Mouse (Mus musculus): ENCODE measurements at regions not wholly inside any gene's neighbourhood (a gene's known extent, or its start where the extent isn't known, plus 50 kb on each side); places are given as distances from the start of the nearest gene placed in this dataset.

- Histone ChIP-seq H3K9me3 (no peaks in the 10 kb centered on the region), H3K4me3 (no peak overlapping the region), H3K27ac (replicated peaks) (no peak overlapping the region), H3K9ac (no peak overlapping the region), H3K36me3 (no peaks in the 10 kb centered on the region), H3K4me2 (no peak overlapping the region), H3K4me1 (no peaks in the 10 kb centered on the region), H3K27me3 (replicated peaks) (no peaks in the 10 kb centered on the region)
- WGBS: 79% methylated on average over 9 of the region's 9 CpGs
- ATAC-seq (ENCODE audit: extremely low read depth, insufficient number of reproducible peaks, low FRiP score, low TSS enrichment): no peak
Observed at GRCm38 (mm10) chr2:159401421-159402100, 607.0 kb downstream of the Dhx35 start.

DNA sequence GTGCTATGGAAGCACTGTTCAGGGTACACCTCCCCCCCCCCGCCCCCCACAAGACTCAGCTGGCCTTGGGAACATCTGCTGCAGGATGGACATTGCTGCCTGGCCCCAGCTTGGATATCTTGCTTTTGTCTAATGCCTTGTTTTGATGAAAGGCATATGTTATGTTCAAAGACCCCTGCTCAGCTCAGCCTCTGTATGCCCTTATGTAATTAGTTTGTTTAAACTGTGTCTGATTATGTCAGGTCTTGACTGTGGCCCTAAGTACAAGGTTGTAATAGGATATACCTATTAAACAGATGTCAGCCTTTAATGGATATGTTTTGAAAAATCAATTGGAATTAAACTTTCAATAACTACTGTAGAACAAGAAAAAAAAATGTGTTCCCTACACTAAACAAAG is 610.3 kb downstream of the Dhx35 start:
- Histone ChIP-seq H3K4me1 (no peaks in the 10 kb centered on the region), H3K27ac (replicated peaks) (no peak overlapping the region), H3K9ac (no peak overlapping the region), H3K36me3 (no peaks in the 10 kb centered on the region), H3K4me2 (no peak overlapping the region), H3K9me3 (no peaks in the 10 kb centered on the region), H3K27me3 (replicated peaks) (no peaks in the 10 kb centered on the region), H3K4me3 (no peak overlapping the region)
- no peak for ATAC-seq (ENCODE audit: extremely low read depth, insufficient number of reproducible peaks, low FRiP score, low TSS enrichment)
- WGBS: 53% methylated on average over 1 of the region's 1 CpGs

DNA sequence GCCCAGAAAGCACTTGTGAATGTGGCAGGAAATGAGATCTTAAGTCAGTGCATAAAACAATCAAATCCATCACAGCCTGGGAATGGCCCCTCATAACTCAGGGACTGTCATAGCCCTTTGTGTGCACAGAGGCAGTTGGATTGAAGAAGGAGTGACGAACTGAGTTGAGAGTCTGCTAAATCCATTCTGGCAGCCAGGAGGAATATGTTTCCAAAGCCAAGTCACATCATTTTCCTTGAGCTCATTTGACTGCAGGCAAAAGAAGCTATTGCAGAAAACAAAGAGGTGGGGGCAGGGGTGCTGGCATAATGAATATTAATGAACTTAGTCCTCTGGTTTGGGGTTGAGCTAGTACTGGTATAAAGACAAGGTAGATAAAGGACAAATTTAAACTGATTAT is 620.0 kb downstream of the Dhx35 start:
- no peaks in the 10 kb centered on the region for H3K27me3 ChIP-seq (replicated peaks)
- peaks cover 6% of the 10 kb centered on the region; the same call in 1 of the 2 replicates for H3K4me1 ChIP-seq
- no peak overlapping the region for H3K4me2 ChIP-seq
- no peaks in the 10 kb centered on the region for H3K36me3 ChIP-seq
- 57% methylated on average over 1 of the region's 1 CpGs for WGBS
- H3K9ac ChIP-seq: no peak overlapping the region
- H3K9me3 ChIP-seq: no peaks in the 10 kb centered on the region
- H3K4me3 ChIP-seq: no peak overlapping the region
- ATAC-seq (ENCODE audit: extremely low read depth, insufficient number of reproducible peaks, low FRiP score, low TSS enrichment): no peak
- no peak overlapping the region for H3K27ac ChIP-seq (replicated peaks)

DNA sequence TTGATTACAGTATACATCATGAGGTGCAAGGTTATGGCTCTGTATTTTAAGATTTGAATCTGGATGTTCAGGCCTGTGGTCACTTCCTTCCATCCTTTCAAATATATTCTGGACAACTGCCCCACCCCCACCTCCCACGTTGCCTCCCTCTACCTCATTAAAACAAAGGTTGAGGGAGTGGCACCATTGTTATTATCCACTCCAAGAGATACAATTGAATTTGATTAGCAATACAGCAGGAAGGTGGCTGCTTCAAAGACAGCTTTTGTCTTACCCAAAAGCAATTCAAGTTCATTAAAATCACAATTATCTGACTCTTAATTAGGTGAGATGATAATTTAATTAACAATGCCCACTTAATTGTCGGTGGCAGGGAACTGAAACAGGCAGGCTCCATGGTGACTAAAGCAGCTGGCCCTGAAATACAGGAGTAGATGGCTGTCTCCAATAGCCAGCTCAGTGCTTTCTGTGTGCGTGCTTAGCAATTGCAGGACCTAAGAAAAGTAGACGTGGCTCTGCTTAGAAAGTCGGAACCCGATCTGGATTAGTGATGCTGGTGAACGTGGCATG is 623.8 kb downstream of the Dhx35 start:
- Histone ChIP-seq H3K4me2 (no peak overlapping the region), H3K36me3 (no peaks in the 10 kb centered on the region), H3K9ac (no peak overlapping the region), H3K4me1 (peaks cover 6% of the 10 kb centered on the region; the same call in 1 of the 2 replicates), H3K9me3 (no peaks in the 10 kb centered on the region), H3K27ac (replicated peaks) (no peak overlapping the region), H3K4me3 (no peak overlapping the region), H3K27me3 (replicated peaks) (no peaks in the 10 kb centered on the region)
- no peak for ATAC-seq (ENCODE audit: extremely low read depth, insufficient number of reproducible peaks, low FRiP score, low TSS enrichment)
- WGBS: 67% methylated on average over 7 of the region's 7 CpGs

GRCm38 (mm10) chr2:159422281-159422937 is 627.8 kb downstream of the Dhx35 start:
- Histone ChIP-seq H3K27ac (replicated peaks) (no peak overlapping the region), H3K4me1 (no peaks in the 10 kb centered on the region), H3K9ac (no peak overlapping the region), H3K4me2 (no peak overlapping the region), H3K4me3 (no peak overlapping the region), H3K27me3 (replicated peaks) (no peaks in the 10 kb centered on the region), H3K36me3 (no peaks in the 10 kb centered on the region), H3K9me3 (no peaks in the 10 kb centered on the region)
- 39% methylated on average over 7 of the region's 7 CpGs for WGBS
- no peak for ATAC-seq (ENCODE audit: extremely low read depth, insufficient number of reproducible peaks, low FRiP score, low TSS enrichment)

DNA sequence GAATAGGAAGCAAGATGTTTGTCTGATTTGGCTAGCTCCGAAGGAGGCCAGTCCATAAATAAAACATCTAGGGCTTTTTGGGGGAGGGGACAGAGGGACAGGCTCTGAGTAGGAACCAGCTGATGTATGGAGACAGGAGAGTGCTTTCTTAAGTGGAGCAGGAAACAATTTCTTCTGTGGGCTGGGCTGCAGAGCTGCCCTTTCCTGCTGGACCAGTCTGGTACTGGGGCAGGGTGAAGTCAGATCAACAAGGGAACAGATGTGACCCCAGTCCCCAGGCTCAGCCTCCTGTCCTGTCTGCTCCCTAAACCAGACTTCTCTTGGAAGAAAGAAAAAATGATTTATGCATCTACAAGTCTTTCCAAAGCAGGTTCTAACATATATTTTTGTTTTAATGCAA is 633.6 kb downstream of the Dhx35 start:
- Histone ChIP-seq H3K9ac (no peak overlapping the region), H3K27ac (replicated peaks) (no peak overlapping the region), H3K9me3 (no peaks in the 10 kb centered on the region), H3K36me3 (no peaks in the 10 kb centered on the region), H3K27me3 (replicated peaks) (no peaks in the 10 kb centered on the region), H3K4me1 (no peaks in the 10 kb centered on the region), H3K4me2 (no peak overlapping the region), H3K4me3 (no peak overlapping the region)
- 32% methylated on average over 1 of the region's 1 CpGs for WGBS
- ATAC-seq (ENCODE audit: extremely low read depth, insufficient number of reproducible peaks, low FRiP score, low TSS enrichment): no peak

DNA sequence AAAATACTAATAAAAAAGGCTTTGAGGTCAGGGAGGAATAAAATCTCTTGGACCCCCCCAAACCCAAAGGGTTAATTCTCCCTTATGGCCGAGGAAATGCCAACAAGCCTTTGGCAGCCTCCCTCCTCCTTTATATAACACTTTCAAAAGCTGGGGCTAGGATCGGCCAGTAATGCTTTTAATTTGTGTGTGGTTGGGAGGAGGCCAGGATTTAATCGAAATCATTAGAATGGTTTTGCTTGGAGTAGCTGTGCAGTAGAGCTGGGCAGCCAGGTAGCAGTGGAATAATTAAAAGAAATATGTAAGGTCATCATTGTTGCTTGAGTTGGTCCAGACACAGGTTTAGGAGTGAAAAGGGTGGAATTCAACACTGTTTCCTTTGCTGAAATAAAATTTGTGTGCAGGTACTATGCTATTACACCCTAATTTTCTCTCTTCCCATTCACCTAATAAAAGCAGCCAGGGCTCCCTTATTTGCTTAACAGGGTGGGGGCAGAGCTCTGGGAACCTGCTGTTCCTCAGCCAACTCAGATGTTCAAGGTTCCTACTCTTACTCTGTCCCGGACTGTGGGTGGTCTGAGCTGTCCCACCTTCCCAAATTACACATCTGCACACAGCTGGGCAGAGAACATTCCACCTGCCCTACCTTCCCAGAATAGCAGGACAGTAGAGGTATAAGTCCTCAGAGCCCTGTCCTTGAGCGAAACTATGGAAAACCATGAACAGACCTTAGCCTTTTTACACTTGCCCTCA is 636.1 kb downstream of the Dhx35 start:
- H3K9me3 ChIP-seq: peaks cover 13% of the 10 kb centered on the region; the same call in 1 of the 2 replicates
- H3K9ac ChIP-seq: no peak overlapping the region
- H3K27me3 ChIP-seq (replicated peaks): no peaks in the 10 kb centered on the region
- WGBS: 64% methylated on average over 5 of the region's 5 CpGs
- H3K27ac ChIP-seq (replicated peaks): no peak overlapping the region
- ATAC-seq (ENCODE audit: extremely low read depth, insufficient number of reproducible peaks, low FRiP score, low TSS enrichment): no peak
- no peaks in the 10 kb centered on the region for H3K36me3 ChIP-seq
- no peak overlapping the region for H3K4me3 ChIP-seq
- H3K4me2 ChIP-seq: no peak overlapping the region
- no peaks in the 10 kb centered on the region for H3K4me1 ChIP-seq

GRCm38 (mm10) chr2:159438961-159439360 is 644.4 kb downstream of the Dhx35 start:
- peaks cover 7% of the 10 kb centered on the region; the same call in 1 of the 2 replicates for H3K9me3 ChIP-seq
- H3K4me1 ChIP-seq: no peaks in the 10 kb centered on the region
- no peak overlapping the region for H3K4me2 ChIP-seq
- H3K27ac ChIP-seq (replicated peaks): no peak overlapping the region
- H3K36me3 ChIP-seq: no peaks in the 10 kb centered on the region
- 71% methylated on average over 6 of the region's 6 CpGs for WGBS
- H3K4me3 ChIP-seq: no peak overlapping the region
- H3K9ac ChIP-seq: no peak overlapping the region
- H3K27me3 ChIP-seq (replicated peaks): no peaks in the 10 kb centered on the region
- no peak for ATAC-seq (ENCODE audit: extremely low read depth, insufficient number of reproducible peaks, low FRiP score, low TSS enrichment)

GRCm38 (mm10) chr2:159443581-159443980 is 649.0 kb downstream of the Dhx35 start:
- no peak for ATAC-seq (ENCODE audit: extremely low read depth, insufficient number of reproducible peaks, low FRiP score, low TSS enrichment)
- H3K27me3 ChIP-seq (replicated peaks): no peaks in the 10 kb centered on the region
- H3K36me3 ChIP-seq: no peaks in the 10 kb centered on the region
- H3K4me2 ChIP-seq: no peak overlapping the region
- H3K4me1 ChIP-seq: no peaks in the 10 kb centered on the region
- WGBS: 28% methylated on average over 8 of the region's 8 CpGs
- H3K9me3 ChIP-seq: no peaks in the 10 kb centered on the region
- H3K27ac ChIP-seq (replicated peaks): no peak overlapping the region
- H3K4me3 ChIP-seq: no peak overlapping the region
- no peak overlapping the region for H3K9ac ChIP-seq

DNA sequence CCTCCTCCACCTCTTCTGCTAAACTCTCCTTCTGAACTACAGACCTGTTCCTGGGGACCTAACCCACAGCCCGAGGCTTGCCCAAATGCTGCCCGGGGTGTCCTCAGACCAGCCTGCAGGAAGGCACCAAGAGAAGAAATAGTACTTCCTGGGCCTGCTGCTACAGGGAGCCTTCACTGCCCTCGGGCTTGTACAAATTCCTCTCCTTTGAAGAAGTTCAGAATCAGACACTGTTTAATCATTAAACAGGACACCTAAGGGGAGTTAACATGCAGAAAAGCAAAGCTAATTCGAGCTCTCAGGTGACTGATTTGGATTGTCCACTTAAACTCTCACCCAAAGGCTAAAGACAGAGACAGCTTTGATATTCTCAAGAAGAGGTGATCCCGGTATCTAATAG is 651.8 kb downstream of the Dhx35 start:
- no peaks in the 10 kb centered on the region for H3K27me3 ChIP-seq (replicated peaks)
- H3K9me3 ChIP-seq: no peaks in the 10 kb centered on the region
- H3K4me1 ChIP-seq: no peaks in the 10 kb centered on the region
- H3K4me3 ChIP-seq: no peak overlapping the region
- no peaks in the 10 kb centered on the region for H3K36me3 ChIP-seq
- no peak overlapping the region for H3K27ac ChIP-seq (replicated peaks)
- no peak for ATAC-seq (ENCODE audit: extremely low read depth, insufficient number of reproducible peaks, low FRiP score, low TSS enrichment)
- no peak overlapping the region for H3K9ac ChIP-seq
- no peak overlapping the region for H3K4me2 ChIP-seq
- WGBS: 67% methylated on average over 5 of the region's 5 CpGs

DNA sequence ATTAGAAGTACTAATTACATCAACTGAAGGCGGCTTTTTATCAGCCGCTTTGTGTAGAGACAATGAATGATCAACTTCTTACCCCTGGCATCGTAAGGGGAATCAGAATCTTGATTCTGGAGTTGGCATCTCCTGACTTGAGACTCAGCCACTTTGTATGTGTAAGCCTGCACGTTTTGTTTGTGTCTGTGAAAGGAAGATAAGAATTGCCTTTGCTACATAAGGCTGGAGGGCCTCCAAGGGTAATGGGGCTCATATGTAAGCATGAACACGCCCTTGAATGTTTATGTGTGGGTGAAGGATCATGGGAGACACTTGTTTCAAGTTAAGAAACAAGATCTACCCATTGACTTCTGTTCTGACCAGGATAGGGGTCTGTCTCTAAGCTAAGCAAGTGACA is 652.3 kb downstream of the Dhx35 start:
- Histone ChIP-seq H3K27ac (replicated peaks) (no peak overlapping the region), H3K9ac (no peak overlapping the region), H3K9me3 (no peaks in the 10 kb centered on the region), H3K4me3 (no peak overlapping the region), H3K27me3 (replicated peaks) (no peaks in the 10 kb centered on the region), H3K4me1 (no peaks in the 10 kb centered on the region), H3K36me3 (no peaks in the 10 kb centered on the region), H3K4me2 (no peak overlapping the region)
- 57% methylated on average over 5 of the region's 5 CpGs for WGBS
- no peak for ATAC-seq (ENCODE audit: extremely low read depth, insufficient number of reproducible peaks, low FRiP score, low TSS enrichment)
